Mouse (Mus musculus) embryonic fibroblast, embryonic 13.5 days (primary cell): ENCODE data around the gene Coro7.
A peak's percentile ranks its signal among the peaks of the same experiment; 100 is the strongest.

Experiments
- CTCF ChIP-seq: IDR thresholded peaks from 2 replicates; pipeline ENCODE4 v1.5.1; 2011; ENCODE audit warnings: mild to moderate bottlenecking, control low read depth, low read length, moderate library complexity, borderline replicate concordance; ENCODE audit not compliant: insufficient read depth
- POLR2A ChIP-seq: IDR thresholded peaks from 2 replicates; pipeline ENCODE4 v1.6.1; 2011; ENCODE audit warnings: low read depth, mild to moderate bottlenecking, control low read depth, low read length, moderate library complexity

DNA sequence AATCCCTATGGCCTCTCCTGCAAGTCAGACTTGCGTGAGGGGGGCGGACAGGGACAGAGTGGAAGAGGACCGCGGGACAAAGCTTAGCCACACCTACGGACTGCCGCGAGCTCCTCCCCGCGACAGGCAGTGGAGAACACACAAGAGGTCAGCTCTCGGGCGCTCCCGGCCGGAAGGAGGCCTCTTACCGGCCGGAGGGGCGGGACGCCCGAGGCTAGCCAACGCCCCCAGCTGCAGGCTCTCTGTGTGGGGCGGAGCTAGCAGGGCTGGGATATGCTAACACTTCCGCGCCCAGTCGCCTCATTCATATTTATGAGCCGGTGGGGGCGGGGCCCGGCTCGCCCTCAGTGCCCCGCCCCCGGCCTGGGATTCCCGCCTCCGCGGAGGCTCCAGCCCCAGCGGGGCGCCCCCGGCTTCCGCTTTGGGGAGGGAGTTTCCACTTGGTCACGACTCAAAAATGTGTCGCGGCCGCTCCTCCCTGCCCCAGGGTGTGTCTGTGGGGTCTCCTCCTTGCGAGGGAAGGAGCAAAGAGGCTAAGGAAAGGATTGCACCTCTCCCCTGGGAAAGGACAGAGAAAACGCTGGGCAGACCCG, 93.0 kb downstream of the Coro7 start:
- TF ChIP-seq CTCF (no peak), POLR2A (peak; percentile 81)
